Mouse (Mus musculus): ENCODE data around the gene Gm20388. TPM values are rescaled to one million over a fixed set of nuclear protein-coding genes. Genes with fewer than 3 reads are reported as not detected.

Gm20388 gene
- polyA plus RNA-seq, 1 experiment from 2014 or later: not detected

- Histone ChIP-seq H3K27ac (ENCODE audit: low read depth, low read length) (no peak overlapping the region), H3K9me3 (ENCODE audit: control insufficient read depth, low read length) (no peaks in the 10 kb centered on the region), H3K4me3 (ENCODE audit: low read length) (no peak overlapping the region), H3K36me3 (ENCODE audit: control insufficient read depth, insufficient read depth, low read length) (no peaks in the 10 kb centered on the region), H3K4me2 (replicated peaks; ENCODE audit: low read depth, low read length) (no peak overlapping the region), H3K27me3 (ENCODE audit: control insufficient read depth, insufficient read depth, low read length) (no peaks in the 10 kb centered on the region), H3K4me1 (ENCODE audit: control insufficient read depth, insufficient read depth, low read length) (peaks cover 8% of the 10 kb centered on the region), H3K9ac (ENCODE audit: low read depth, low read length) (no peak overlapping the region)
- ATAC-seq (ENCODE audit: low FRiP score, low TSS enrichment): no peak
- WGBS: 55% methylated on average over 7 of the region's 7 CpGs
These were observed 2126.6 kb downstream of the Gm20388 start for GRCm38 (mm10) chr8:122037279-122037678.

GRCm38 (mm10) chr8:122038076-122038475, 2127.4 kb downstream of the Gm20388 start:
- H3K4me2 ChIP-seq (replicated peaks; ENCODE audit: low read depth, low read length): no peak overlapping the region
- peaks cover 3% of the 10 kb centered on the region; the same call in 1 of the 2 replicates for H3K4me1 ChIP-seq (ENCODE audit: control insufficient read depth, insufficient read depth, low read length)
- H3K9me3 ChIP-seq (ENCODE audit: control insufficient read depth, low read length): no peaks in the 10 kb centered on the region
- no peak overlapping the region for H3K27ac ChIP-seq (ENCODE audit: low read depth, low read length)
- WGBS: 89% methylated on average over 6 of the region's 6 CpGs
- no peak overlapping the region for H3K4me3 ChIP-seq (ENCODE audit: low read length)
- ATAC-seq (ENCODE audit: low FRiP score, low TSS enrichment): no peak
- H3K36me3 ChIP-seq (ENCODE audit: control insufficient read depth, insufficient read depth, low read length): no peaks in the 10 kb centered on the region
- H3K9ac ChIP-seq (ENCODE audit: low read depth, low read length): no peak overlapping the region
- no peaks in the 10 kb centered on the region for H3K27me3 ChIP-seq (ENCODE audit: control insufficient read depth, insufficient read depth, low read length)

GRCm38 (mm10) chr8:122039452-122039851, 2128.8 kb downstream of the Gm20388 start:
- WGBS: 77% methylated on average over 4 of the region's 4 CpGs
- Histone ChIP-seq H3K4me3 (ENCODE audit: low read length) (no peak overlapping the region), H3K9ac (ENCODE audit: low read depth, low read length) (no peak overlapping the region), H3K36me3 (ENCODE audit: control insufficient read depth, insufficient read depth, low read length) (no peaks in the 10 kb centered on the region), H3K4me2 (replicated peaks; ENCODE audit: low read depth, low read length) (no peak overlapping the region), H3K4me1 (ENCODE audit: control insufficient read depth, insufficient read depth, low read length) (peaks cover 6% of the 10 kb centered on the region; the same call in 1 of the 2 replicates), H3K9me3 (ENCODE audit: control insufficient read depth, low read length) (no peaks in the 10 kb centered on the region), H3K27me3 (ENCODE audit: control insufficient read depth, insufficient read depth, low read length) (no peaks in the 10 kb centered on the region; the same call in 1 of the 2 replicates), H3K27ac (ENCODE audit: low read depth, low read length) (no peak overlapping the region)
- no peak for ATAC-seq (ENCODE audit: low FRiP score, low TSS enrichment)

- H3K9ac ChIP-seq (ENCODE audit: low read depth, low read length): no peak overlapping the region
- no peak overlapping the region for H3K4me3 ChIP-seq (ENCODE audit: low read length)
- no peaks in the 10 kb centered on the region for H3K36me3 ChIP-seq (ENCODE audit: control insufficient read depth, insufficient read depth, low read length)
- H3K4me1 ChIP-seq (ENCODE audit: control insufficient read depth, insufficient read depth, low read length): 0 out of 2 replicates have a peak, but pooled peaks cover 3% of the 10 kb centered on the region
- no peak overlapping the region for H3K4me2 ChIP-seq (replicated peaks; ENCODE audit: low read depth, low read length)
- no peak overlapping the region for H3K27ac ChIP-seq (ENCODE audit: low read depth, low read length)
- H3K27me3 ChIP-seq (ENCODE audit: control insufficient read depth, insufficient read depth, low read length): peaks cover 4% of the 10 kb centered on the region; the same call in 1 of the 2 replicates
- no peak for ATAC-seq (ENCODE audit: low FRiP score, low TSS enrichment)
- H3K9me3 ChIP-seq (ENCODE audit: control insufficient read depth, low read length): no peaks in the 10 kb centered on the region
- 66% methylated on average over 15 of the region's 15 CpGs for WGBS
These were observed 2136.7 kb downstream of the Gm20388 start for GRCm38 (mm10) chr8:122047206-122047870.

GRCm38 (mm10) chr8:122049266-122049665, 2138.6 kb downstream of the Gm20388 start:
- no peak overlapping the region for H3K27ac ChIP-seq (ENCODE audit: low read depth, low read length)
- H3K36me3 ChIP-seq (ENCODE audit: control insufficient read depth, insufficient read depth, low read length): no peaks in the 10 kb centered on the region
- no peaks in the 10 kb centered on the region for H3K4me1 ChIP-seq (ENCODE audit: control insufficient read depth, insufficient read depth, low read length)
- H3K4me3 ChIP-seq (ENCODE audit: low read length): no peak overlapping the region
- H3K27me3 ChIP-seq (ENCODE audit: control insufficient read depth, insufficient read depth, low read length): peaks cover 4% of the 10 kb centered on the region; the same call in 1 of the 2 replicates
- WGBS: 82% methylated on average over 4 of the region's 4 CpGs
- H3K9ac ChIP-seq (ENCODE audit: low read depth, low read length): no peak overlapping the region
- no peak for ATAC-seq (ENCODE audit: low FRiP score, low TSS enrichment)
- H3K9me3 ChIP-seq (ENCODE audit: control insufficient read depth, low read length): no peaks in the 10 kb centered on the region
- no peak overlapping the region for H3K4me2 ChIP-seq (replicated peaks; ENCODE audit: low read depth, low read length)

- no peak overlapping the region for H3K27ac ChIP-seq (ENCODE audit: low read depth, low read length)
- WGBS: 73% methylated on average over 2 of the region's 2 CpGs
- H3K27me3 ChIP-seq (ENCODE audit: control insufficient read depth, insufficient read depth, low read length): no peaks in the 10 kb centered on the region
- no peak overlapping the region for H3K9ac ChIP-seq (ENCODE audit: low read depth, low read length)
- ATAC-seq (ENCODE audit: low FRiP score, low TSS enrichment): no peak
- H3K36me3 ChIP-seq (ENCODE audit: control insufficient read depth, insufficient read depth, low read length): no peaks in the 10 kb centered on the region
- no peaks in the 10 kb centered on the region for H3K9me3 ChIP-seq (ENCODE audit: control insufficient read depth, low read length)
- no peak overlapping the region for H3K4me2 ChIP-seq (replicated peaks; ENCODE audit: low read depth, low read length)
- H3K4me1 ChIP-seq (ENCODE audit: control insufficient read depth, insufficient read depth, low read length): peaks cover under 1% of the 10 kb centered on the region
- H3K4me3 ChIP-seq (ENCODE audit: low read length): no peak overlapping the region
These were observed 2139.3 kb downstream of the Gm20388 start for GRCm38 (mm10) chr8:122049923-122050322.

GRCm38 (mm10) chr8:122050620-122051019, 2140.0 kb downstream of the Gm20388 start:
- Histone ChIP-seq H3K9me3 (ENCODE audit: control insufficient read depth, low read length) (no peaks in the 10 kb centered on the region), H3K4me1 (ENCODE audit: control insufficient read depth, insufficient read depth, low read length) (peaks cover 7% of the 10 kb centered on the region), H3K27me3 (ENCODE audit: control insufficient read depth, insufficient read depth, low read length) (no peaks in the 10 kb centered on the region), H3K36me3 (ENCODE audit: control insufficient read depth, insufficient read depth, low read length) (no peaks in the 10 kb centered on the region), H3K27ac (ENCODE audit: low read depth, low read length) (no peak overlapping the region), H3K4me3 (ENCODE audit: low read length) (no peak overlapping the region), H3K4me2 (replicated peaks; ENCODE audit: low read depth, low read length) (no peak overlapping the region), H3K9ac (ENCODE audit: low read depth, low read length) (no peak overlapping the region)
- no peak for ATAC-seq (ENCODE audit: low FRiP score, low TSS enrichment)
- WGBS: 94% methylated on average over 9 of the region's 9 CpGs

- Histone ChIP-seq H3K4me3 (ENCODE audit: low read length) (no peak overlapping the region), H3K9me3 (ENCODE audit: control insufficient read depth, low read length) (no peaks in the 10 kb centered on the region), H3K4me2 (replicated peaks; ENCODE audit: low read depth, low read length) (no peak overlapping the region), H3K4me1 (ENCODE audit: control insufficient read depth, insufficient read depth, low read length) (peaks cover 17% of the 10 kb centered on the region), H3K27ac (ENCODE audit: low read depth, low read length) (no peak overlapping the region), H3K36me3 (ENCODE audit: control insufficient read depth, insufficient read depth, low read length) (no peaks in the 10 kb centered on the region), H3K9ac (ENCODE audit: low read depth, low read length) (no peak overlapping the region), H3K27me3 (ENCODE audit: control insufficient read depth, insufficient read depth, low read length) (no peaks in the 10 kb centered on the region)
- WGBS: 26% methylated on average over 10 of the region's 10 CpGs
- ATAC-seq (ENCODE audit: low FRiP score, low TSS enrichment): no peak; the same call in 1 of the 2 replicates
These were observed 2144.7 kb downstream of the Gm20388 start for GRCm38 (mm10) chr8:122055321-122055720.

- Histone ChIP-seq H3K36me3 (ENCODE audit: control insufficient read depth, insufficient read depth, low read length) (no peaks in the 10 kb centered on the region), H3K27me3 (ENCODE audit: control insufficient read depth, insufficient read depth, low read length) (no peaks in the 10 kb centered on the region), H3K4me2 (replicated peaks; ENCODE audit: low read depth, low read length) (no peak overlapping the region), H3K9ac (ENCODE audit: low read depth, low read length) (no peak overlapping the region), H3K9me3 (ENCODE audit: control insufficient read depth, low read length) (no peaks in the 10 kb centered on the region), H3K4me1 (ENCODE audit: control insufficient read depth, insufficient read depth, low read length) (peaks cover 17% of the 10 kb centered on the region), H3K4me3 (ENCODE audit: low read length) (no peak overlapping the region), H3K27ac (ENCODE audit: low read depth, low read length) (no peak overlapping the region)
- no peak; the same call in 1 of the 2 replicates for ATAC-seq (ENCODE audit: low FRiP score, low TSS enrichment)
- WGBS: 10% methylated on average over 1 of the region's 1 CpGs
These were observed 2145.5 kb downstream of the Gm20388 start for GRCm38 (mm10) chr8:122056113-122056512.
